Mouse (Mus musculus) testis, adult 2 months (tissue): ENCODE results near the gene Aspg. TPM values are rescaled to one million over a fixed set of nuclear protein-coding genes. Genes with fewer than 3 reads are reported as not detected.
A peak's percentile ranks its signal among the peaks of the same experiment; 100 is the strongest.

Experiments
- H3K27ac ChIP-seq: fragments of 200-500 bp; 2 replicates; pipeline ENCODE4 v1.5.1; 2012; ENCODE audit warnings: low read depth, low read length; ENCODE audit not compliant: control insufficient read depth, insufficient read depth
- H3K27me3 ChIP-seq: fragments of 200-500 bp; 2 replicates; pipeline ENCODE4 v1.6.1; 2012; ENCODE audit warnings: mild to moderate bottlenecking, low read length, moderate library complexity; ENCODE audit not compliant: control insufficient read depth, insufficient read depth
- H3K36me3 ChIP-seq: fragments of 200-500 bp; 2 replicates; pipeline ENCODE4 v1.6.1; 2012; ENCODE audit warnings: mild to moderate bottlenecking, low read length; ENCODE audit not compliant: control insufficient read depth, insufficient read depth
- H3K4me1 ChIP-seq: fragments of 200-500 bp; 2 replicates; pipeline ENCODE4 v1.6.1; 2012; ENCODE audit warnings: low read length; ENCODE audit not compliant: control insufficient read depth, insufficient read depth
- H3K4me3 ChIP-seq: fragments of 200-500 bp; 2 replicates; pipeline ENCODE4 v1.5.1; 2012; ENCODE audit warnings: low read depth, mild to moderate bottlenecking, low read length, moderate library complexity, mixed read lengths; ENCODE audit not compliant: control insufficient read depth
- CTCF ChIP-seq: fragments of 200-500 bp; IDR thresholded peaks from 2 replicates; pipeline ENCODE4 v1.5.1; 2012; ENCODE audit warnings: low read depth, mild to moderate bottlenecking, inconsistent platforms, low read length, moderate library complexity; ENCODE audit not compliant: control insufficient read depth, insufficient read depth, insufficient replicate concordance
- POLR2A ChIP-seq: fragments of 200-500 bp; IDR thresholded peaks from 2 replicates; pipeline ENCODE4 v1.6.1; 2012; ENCODE audit warnings: low read depth, mild to moderate bottlenecking, inconsistent platforms, low read length, moderate library complexity; ENCODE audit not compliant: control insufficient read depth
- polyA plus RNA-seq: library from polyadenylated mRNA; depleted of rRNA; stranded (reverse); fragments of >200 nt; gene quantifications from 2 replicates; pipeline ENCODE4 v1.2.3, GENCODE M21; 2012

Gene Aspg
- polyA plus RNA-seq, 1 experiment, result 1.2 TPM

DNA sequence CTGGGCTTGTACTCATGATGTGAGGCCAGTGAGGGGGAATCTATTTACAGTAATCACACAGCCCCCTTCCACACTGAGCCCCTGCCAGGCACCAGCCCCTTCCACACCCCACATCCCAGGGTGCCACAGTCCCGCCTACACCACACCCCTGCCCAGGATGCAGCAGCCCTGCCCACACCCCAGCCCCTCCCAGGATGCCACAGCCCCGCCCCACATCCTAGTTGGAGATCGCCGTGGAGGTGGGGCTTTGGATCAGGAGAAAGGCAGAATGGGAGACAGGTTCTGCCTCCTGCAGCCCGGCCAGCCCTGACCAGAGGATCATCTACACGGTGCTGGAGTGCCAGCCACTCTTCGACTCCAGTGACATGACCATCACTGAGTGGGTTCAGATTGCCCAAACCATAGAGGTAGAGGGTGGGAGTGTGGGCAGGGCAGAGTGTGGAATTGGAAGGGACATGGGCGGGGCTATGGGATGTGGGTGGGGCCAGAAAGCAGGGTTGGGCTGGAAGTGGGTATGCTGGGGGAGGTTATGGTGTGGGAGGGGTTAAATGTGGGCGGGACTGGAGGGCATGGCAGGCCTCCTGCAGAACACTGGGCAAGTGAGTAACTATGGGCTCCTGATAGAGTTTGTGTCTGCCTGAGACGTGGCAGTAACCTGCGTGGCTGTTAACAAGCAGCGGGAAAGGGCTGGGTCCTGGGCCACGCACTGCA, 6.4 kb downstream of the Aspg start:
- peaks cover 3% of the 10 kb centered on the region for H3K4me1 ChIP-seq
- no peaks in the 10 kb centered on the region for H3K27me3 ChIP-seq
- no peak overlapping the region for H3K4me3 ChIP-seq
- H3K27ac ChIP-seq, result no peak overlapping the region
- no peaks in the 10 kb centered on the region for H3K36me3 ChIP-seq
- TF ChIP-seq POLR2A (no peak), CTCF (no peak)

DNA sequence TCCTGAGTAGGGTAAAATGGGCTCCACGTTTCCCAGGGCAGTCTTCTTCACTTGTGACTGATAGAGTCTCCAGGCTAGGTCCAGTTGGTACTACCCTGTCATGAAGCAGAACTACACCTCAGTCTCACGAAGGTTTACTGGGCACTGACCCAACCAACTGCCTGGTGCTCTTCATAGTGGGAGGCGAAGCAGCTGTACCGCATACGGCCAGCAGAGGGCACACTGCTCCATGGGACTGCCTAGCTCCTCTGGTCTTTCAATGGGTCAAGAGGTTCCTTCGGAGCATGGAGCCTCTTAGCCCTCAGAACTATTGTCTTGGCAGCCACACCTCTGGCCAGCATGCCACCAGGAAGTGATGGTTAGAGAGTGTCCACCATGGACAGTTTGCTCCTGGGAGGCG, 7.2 kb downstream of the Aspg start:
- Histone ChIP-seq H3K4me1 (peaks cover 3% of the 10 kb centered on the region), H3K4me3 (no peak overlapping the region), H3K27ac (no peak overlapping the region), H3K36me3 (no peaks in the 10 kb centered on the region), H3K27me3 (no peaks in the 10 kb centered on the region)
- no peak for TF ChIP-seq POLR2A
- peak; percentile 99 for TF ChIP-seq CTCF

DNA sequence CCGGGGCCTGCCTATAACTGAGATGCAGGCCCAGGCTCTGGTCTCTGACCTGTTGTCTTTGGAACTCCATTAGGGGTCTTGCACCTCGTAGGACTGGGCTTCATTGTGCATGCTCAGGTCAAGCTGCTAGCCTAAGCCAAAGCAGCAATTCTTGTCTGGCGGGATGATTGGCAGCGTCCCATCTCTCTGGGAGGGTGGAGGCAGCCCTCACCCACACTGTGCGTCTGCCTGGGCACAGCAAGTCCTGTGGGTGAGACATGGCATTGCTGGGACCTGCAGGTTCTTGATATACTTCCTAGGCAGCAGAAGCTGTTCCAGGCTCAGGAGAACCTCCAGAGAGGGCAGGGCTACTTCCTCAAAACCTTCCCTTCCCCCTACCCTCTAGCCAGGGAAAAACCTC, 10.5 kb downstream of the Aspg start:
- no peak overlapping the region for H3K27ac ChIP-seq
- TF ChIP-seq POLR2A (no peak), CTCF (no peak)
- peaks cover 3% of the 10 kb centered on the region for H3K4me1 ChIP-seq
- H3K27me3 ChIP-seq, result no peaks in the 10 kb centered on the region
- H3K36me3 ChIP-seq, result no peaks in the 10 kb centered on the region
- no peak overlapping the region; the same call in 1 of the 2 replicates for H3K4me3 ChIP-seq

DNA sequence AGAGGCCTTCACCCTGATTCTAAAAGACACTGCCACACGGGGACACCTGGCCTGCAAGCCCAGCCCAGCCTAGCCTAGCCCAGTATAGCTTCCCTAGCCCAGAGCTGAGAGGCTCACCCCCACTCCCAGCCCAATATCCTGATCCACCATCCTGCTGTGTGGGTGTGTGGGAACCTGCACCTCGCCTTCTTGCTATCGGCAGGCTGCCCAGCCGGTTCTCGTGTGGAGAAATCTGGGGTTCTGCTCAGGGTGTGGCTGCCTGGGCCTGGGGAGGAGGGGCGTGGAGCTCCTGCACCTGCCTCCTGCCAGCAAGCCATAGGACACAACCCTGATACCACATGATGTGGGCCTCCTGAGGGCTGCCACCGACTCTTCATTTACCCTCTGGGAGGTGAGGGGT, 11.2 kb downstream of the Aspg start:
- peaks cover 3% of the 10 kb centered on the region for H3K4me1 ChIP-seq
- no peaks in the 10 kb centered on the region for H3K27me3 ChIP-seq
- no peak overlapping the region for H3K4me3 ChIP-seq
- TF ChIP-seq CTCF (no peak), POLR2A (no peak)
- no peak overlapping the region for H3K27ac ChIP-seq
- H3K36me3 ChIP-seq, result no peaks in the 10 kb centered on the region

DNA sequence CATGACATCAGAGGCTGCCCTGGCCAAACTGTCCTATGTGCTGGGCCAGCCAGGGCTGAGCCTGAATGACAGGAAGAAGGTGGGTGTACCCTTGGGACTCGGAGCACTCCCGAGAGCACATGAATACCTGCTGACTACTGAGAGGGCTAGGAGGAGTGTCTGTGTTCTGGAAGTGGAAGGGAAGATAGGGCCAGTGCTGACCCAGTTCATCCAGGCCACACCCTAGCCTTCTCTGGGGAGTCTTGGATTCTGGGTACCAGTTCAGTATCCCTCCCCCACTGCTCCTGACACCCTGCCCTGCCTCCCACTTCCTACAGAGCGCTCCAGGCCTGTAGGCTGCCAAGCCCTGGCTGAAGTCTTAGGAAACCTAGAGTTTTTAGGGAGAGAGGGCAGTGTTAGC, 14.7 kb downstream of the Aspg start:
- H3K4me3 ChIP-seq, result no peak overlapping the region
- H3K27ac ChIP-seq, result no peak overlapping the region
- H3K36me3 ChIP-seq, result no peaks in the 10 kb centered on the region
- TF ChIP-seq POLR2A (no peak), CTCF (no peak)
- H3K4me1 ChIP-seq, result no peaks in the 10 kb centered on the region; the same call in 1 of the 2 replicates
- H3K27me3 ChIP-seq, result no peaks in the 10 kb centered on the region

DNA sequence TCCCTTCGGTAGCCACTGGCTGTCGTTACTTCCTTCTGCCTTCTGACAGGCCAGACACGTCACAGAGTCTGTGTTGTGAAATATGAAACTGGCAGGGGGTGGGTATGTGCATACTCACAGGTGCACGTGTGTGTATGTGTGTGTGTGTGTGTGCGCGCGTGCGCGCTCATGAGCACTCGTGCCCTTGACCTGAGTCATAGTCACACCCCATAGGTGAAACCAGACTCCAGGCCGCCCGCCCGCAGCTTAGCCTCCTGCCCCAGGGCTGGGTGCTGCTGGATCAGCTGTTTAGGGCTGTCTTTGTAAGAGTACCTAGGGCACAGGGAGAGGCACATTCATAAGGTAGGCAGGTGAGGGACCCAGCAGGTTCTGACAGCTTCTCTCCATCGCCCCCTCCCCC, 19.4 kb downstream of the Aspg start:
- peaks cover under 1% of the 10 kb centered on the region; the same call in 1 of the 2 replicates for H3K27me3 ChIP-seq
- no peak for TF ChIP-seq CTCF
- no peak for TF ChIP-seq POLR2A
- H3K27ac ChIP-seq, result no peak overlapping the region
- H3K4me3 ChIP-seq, result no peak overlapping the region
- peaks cover 19% of the 10 kb centered on the region for H3K4me1 ChIP-seq
- H3K36me3 ChIP-seq, result no peaks in the 10 kb centered on the region

DNA sequence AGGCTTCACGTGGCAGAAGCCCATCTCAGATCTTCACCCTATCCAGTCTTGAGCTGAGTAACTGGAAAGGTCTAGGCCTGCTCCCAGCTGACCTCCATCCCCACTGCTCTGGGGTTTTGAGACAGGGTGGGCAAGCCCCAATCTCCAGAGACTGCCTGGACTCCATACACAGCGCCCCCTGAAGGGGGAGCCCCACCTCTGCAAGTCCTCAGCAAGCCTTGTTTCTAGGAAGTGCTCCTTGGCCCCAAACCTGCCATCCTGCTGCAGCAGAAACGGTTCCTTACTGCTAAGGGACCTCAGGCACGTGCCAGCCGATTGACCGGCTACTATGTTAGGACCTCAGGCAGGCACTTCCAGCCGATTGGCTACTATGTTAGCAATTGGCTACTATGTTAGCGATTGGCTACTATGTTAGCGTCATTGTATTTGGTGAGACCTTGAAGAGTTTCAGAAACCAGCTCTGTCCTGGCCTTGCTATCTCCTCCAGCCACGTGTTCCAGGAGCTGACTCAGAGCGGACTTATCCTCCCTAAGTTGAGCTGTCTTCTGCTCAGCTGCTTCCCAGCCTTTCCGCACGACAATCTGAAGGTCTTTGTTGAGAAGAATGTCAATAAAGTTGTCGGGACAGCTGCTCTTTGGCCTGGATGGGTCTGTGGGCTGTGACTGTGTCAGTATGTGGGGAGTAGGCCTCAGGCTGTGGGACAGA, 20.6 kb downstream of the Aspg start:
- TF ChIP-seq CTCF, result peak; percentile 29; the same call in 1 of the 2 replicates
- TF ChIP-seq POLR2A, result peak; percentile 23; the same call in 1 of the 2 replicates
- no peak overlapping the region for H3K4me3 ChIP-seq
- peaks cover 2% of the 10 kb centered on the region; the same call in 1 of the 2 replicates for H3K27me3 ChIP-seq
- H3K4me1 ChIP-seq, result peaks cover 23% of the 10 kb centered on the region
- H3K27ac ChIP-seq, result peak overlapping the region; percentile 47; the same call in 1 of the 2 replicates
- H3K36me3 ChIP-seq, result no peaks in the 10 kb centered on the region
